Mouse (Mus musculus) liver, adult 2 months (tissue): Measurements from ENCODE around the gene Gm17606. TPM values are rescaled to one million over a fixed set of nuclear protein-coding genes. Genes with fewer than 3 reads are reported as not detected.
A peak's percentile ranks its signal among the peaks of the same experiment; 100 is the strongest.

Experiments
- DNase-seq: peaks from one replicate; pipeline ENCODE4 v3.0.0-alpha.2; 2011; ENCODE audit warnings: low read depth, low spot score; ENCODE audit errors: extremely low read depth
- H3K27ac ChIP-seq: fragments of 200-500 bp; replicated peaks from 2 replicates; pipeline ENCODE4 v1.5.1; 2012; ENCODE audit warnings: low read depth, mild to moderate bottlenecking, control low read depth, inconsistent platforms, low read length; ENCODE audit not compliant: insufficient read depth
- H3K27me3 ChIP-seq: fragments of 200-500 bp; 2 replicates; pipeline ENCODE4 v1.6.1; 2012; ENCODE audit warnings: mild to moderate bottlenecking, moderate library complexity, low read length, inconsistent platforms; ENCODE audit not compliant: control insufficient read depth, insufficient read depth
- H3K36me3 ChIP-seq: fragments of 200-500 bp; 2 replicates; pipeline ENCODE4 v1.6.1; 2012; ENCODE audit warnings: low read length, inconsistent platforms; ENCODE audit not compliant: control insufficient read depth, insufficient read depth
- H3K4me1 ChIP-seq: fragments of 200-500 bp; 2 replicates; pipeline ENCODE4 v1.6.1; 2011; ENCODE audit warnings: low read length; ENCODE audit not compliant: control insufficient read depth, insufficient read depth
- H3K4me3 ChIP-seq: fragments of 200-500 bp; 2 replicates; pipeline ENCODE4 v1.5.1; 2011; ENCODE audit warnings: low read depth, mild to moderate bottlenecking, control low read depth, low read length, moderate library complexity; ENCODE audit not compliant: insufficient read depth
- H3K79me2 ChIP-seq: fragments of 200-500 bp; 2 replicates; pipeline ENCODE4 v1.6.1; 2012; ENCODE audit warnings: inconsistent platforms, mild to moderate bottlenecking, low read length, moderate library complexity; ENCODE audit not compliant: control insufficient read depth, insufficient read depth
- H3K9ac ChIP-seq: fragments of 200-500 bp; 2 replicates; pipeline ENCODE4 v1.6.1; 2012; ENCODE audit warnings: low read depth, mild to moderate bottlenecking, control low read depth, inconsistent platforms, low read length
- CTCF ChIP-seq: fragments of 200-500 bp; IDR thresholded peaks from 2 replicates; pipeline ENCODE4 v1.5.1; 2011; ENCODE audit warnings: low read depth, low read length, control low read depth
- POLR2A ChIP-seq: fragments of 200-500 bp; IDR thresholded peaks from 2 replicates; pipeline ENCODE4 v1.6.1; 2011; ENCODE audit warnings: low read length, control low read depth; ENCODE audit not compliant: insufficient read depth; ENCODE audit errors: extremely low read depth
- WGBS: fragments of 180-500 bp; shearing (Covaris S2); methylation state at CpG from one replicate; pipeline ENCODE4 v1.1.7; 2018; 5-methylcytosine and 5-hydroxymethylcytosine counted together
- polyA plus RNA-seq: library from polyadenylated mRNA; depleted of rRNA; stranded (reverse); fragments of >200 nt; gene quantifications from 2 replicates; pipeline ENCODE4 v1.2.3, GENCODE M21; 2012
- total RNA-seq: library from RNA; depleted of rRNA; stranded (reverse); fragments of >200 nt; gene quantifications from 2 replicates; pipeline ENCODE4 v1.2.3, GENCODE M21; 2014

Gene Gm17606
- total and polyA plus RNA-seq, 2 experiments = not detected

GRCm38 (mm10) chr14:54678657-54679304 is 38.0 kb downstream of the Gm17606 start:
- no peak for TF ChIP-seq POLR2A
- TF ChIP-seq CTCF = no peak
- no peaks in the 10 kb centered on the region for H3K27me3 ChIP-seq
- H3K4me3 ChIP-seq = no peak overlapping the region
- peaks cover 40% of the 10 kb centered on the region for H3K36me3 ChIP-seq
- H3K9ac ChIP-seq = no peak overlapping the region
- no peak overlapping the region; the same call in 1 of the 2 replicates for H3K27ac ChIP-seq
- H3K4me1 ChIP-seq = peaks cover 6% of the 10 kb centered on the region
- peak; percentile 64 for DNase-seq
- H3K79me2 ChIP-seq = peaks cover 12% of the 10 kb centered on the region; the same call in 1 of the 2 replicates
- WGBS = 28% methylated on average over 16 of the region's 16 CpGs

- no peak overlapping the region for H3K9ac ChIP-seq
- WGBS = 76% methylated on average over 3 of the region's 3 CpGs
- H3K27me3 ChIP-seq = no peaks in the 10 kb centered on the region
- DNase-seq = no peak
- peaks cover 6% of the 10 kb centered on the region for H3K4me1 ChIP-seq
- H3K4me3 ChIP-seq = no peak overlapping the region
- peaks cover 20% of the 10 kb centered on the region; the same call in 1 of the 2 replicates for H3K79me2 ChIP-seq
- peaks cover 23% of the 10 kb centered on the region for H3K36me3 ChIP-seq
- no peak for TF ChIP-seq CTCF
- TF ChIP-seq POLR2A = no peak
- H3K27ac ChIP-seq = no peak overlapping the region
Measured at GRCm38 (mm10) chr14:54682396-54682795, 41.6 kb downstream of the Gm17606 start.

- peaks cover 25% of the 10 kb centered on the region for H3K36me3 ChIP-seq
- WGBS = under 1% methylated on average over 8 of the region's 8 CpGs
- H3K4me3 ChIP-seq = peak overlapping the region; percentile 90
Measured at GRCm38 (mm10) chr14:54685471-54685870, 44.7 kb downstream of the Gm17606 start.

GRCm38 (mm10) chr14:54686063-54686521 is 45.3 kb downstream of the Gm17606 start, which contains the start of gene 1700123O20Rik:
Gene 1700123O20Rik (plus strand): TSS chr14:54686216.
- Histone ChIP-seq H3K4me3 (peak within 1 kb of the TSS; percentile 90), H3K79me2 (peaks cover 23% of the 10 kb centered on the region; the same call in 1 of the 2 replicates), H3K36me3 (peaks cover 26% of the 10 kb centered on the region), H3K27ac (peak within 1 kb of the TSS; percentile 96), H3K27me3 (no peaks in the 10 kb centered on the region), H3K9ac (peak within 1 kb of the TSS; percentile 96), H3K4me1 (peaks cover 7% of the 10 kb centered on the region)
- TF ChIP-seq CTCF (0 out of 2 replicates have a peak, but pooled peaks have one; percentile 8), POLR2A (no peak)
- DNase-seq = peak; percentile 71
- under 1% methylated on average over 41 of the region's 41 CpGs for WGBS

More at GRCm38 (mm10) chr14:54685471-54685870, 44.7 kb downstream of the Gm17606 start:
- Histone ChIP-seq H3K27me3 (no peaks in the 10 kb centered on the region), H3K4me1 (peaks cover 7% of the 10 kb centered on the region), H3K27ac (peak overlapping the region; percentile 96), H3K79me2 (peaks cover 27% of the 10 kb centered on the region; the same call in 1 of the 2 replicates), H3K9ac (peak overlapping the region; percentile 96)
- TF ChIP-seq CTCF = no peak
- TF ChIP-seq POLR2A = no peak
- DNase-seq = peak; percentile 52

GRCm38 (mm10) chr14:54686522-54687143 is 45.9 kb downstream of the Gm17606 start, which contains the start of gene Acin1:
Gene Acin1 (minus strand): TSS chr14:54686931.
- Histone ChIP-seq H3K27me3 (no peaks in the 10 kb centered on the region), H3K9ac (peak within 1 kb of the TSS; percentile 96), H3K27ac (peak within 1 kb of the TSS; percentile 96), H3K79me2 (peaks cover 22% of the 10 kb centered on the region; the same call in 1 of the 2 replicates), H3K36me3 (peaks cover 26% of the 10 kb centered on the region), H3K4me3 (peak within 1 kb of the TSS; percentile 90), H3K4me1 (peaks cover 7% of the 10 kb centered on the region)
- WGBS = under 1% methylated on average over 44 of the region's 44 CpGs
- DNase-seq = peak; percentile 93
- TF ChIP-seq CTCF = no peak
- TF ChIP-seq POLR2A = peak; percentile 88
